Mouse (Mus musculus): ENCODE results near the gene Elp1.

DNA sequence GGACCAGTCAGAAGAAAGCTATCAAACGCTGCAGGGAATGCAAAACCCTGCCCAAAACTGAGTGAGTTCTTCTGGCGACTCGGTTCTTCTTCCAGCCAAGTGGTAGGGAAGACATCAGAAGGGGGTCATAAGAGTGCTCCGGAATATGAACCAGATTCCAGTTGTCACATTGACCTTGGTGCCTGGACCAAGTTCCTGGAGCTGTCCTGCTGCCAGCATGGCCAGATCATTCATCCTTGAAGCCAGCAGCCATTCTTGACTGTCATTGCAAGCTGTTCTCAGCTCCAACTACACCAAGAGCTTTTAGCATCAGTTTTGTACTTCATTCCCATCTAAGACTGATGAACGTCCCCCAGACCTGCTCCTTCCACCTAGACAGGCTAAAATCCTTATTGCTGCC lies 85.3 kb downstream of the Elp1 start:
- TF ChIP-seq POLR2A (IDR thresholded peaks at IDR 0.05; ENCODE audit: insufficient read depth, low read length) = no peak
- TF ChIP-seq CTCF (IDR thresholded peaks at IDR 0.05; ENCODE audit: low read depth, low read length) = no peak

Data from ES-Bruce4 (cell line).